Mouse (Mus musculus) ovary, postnatal 36 days (tissue): Measurements from ENCODE around the gene Twf2.

Experiments used
- DNase-seq: peaks from one replicate; pipeline ENCODE4 v3.0.0; 2022; ENCODE audit warnings: low spot score, mixed read lengths

Twf2 gene

DNA sequence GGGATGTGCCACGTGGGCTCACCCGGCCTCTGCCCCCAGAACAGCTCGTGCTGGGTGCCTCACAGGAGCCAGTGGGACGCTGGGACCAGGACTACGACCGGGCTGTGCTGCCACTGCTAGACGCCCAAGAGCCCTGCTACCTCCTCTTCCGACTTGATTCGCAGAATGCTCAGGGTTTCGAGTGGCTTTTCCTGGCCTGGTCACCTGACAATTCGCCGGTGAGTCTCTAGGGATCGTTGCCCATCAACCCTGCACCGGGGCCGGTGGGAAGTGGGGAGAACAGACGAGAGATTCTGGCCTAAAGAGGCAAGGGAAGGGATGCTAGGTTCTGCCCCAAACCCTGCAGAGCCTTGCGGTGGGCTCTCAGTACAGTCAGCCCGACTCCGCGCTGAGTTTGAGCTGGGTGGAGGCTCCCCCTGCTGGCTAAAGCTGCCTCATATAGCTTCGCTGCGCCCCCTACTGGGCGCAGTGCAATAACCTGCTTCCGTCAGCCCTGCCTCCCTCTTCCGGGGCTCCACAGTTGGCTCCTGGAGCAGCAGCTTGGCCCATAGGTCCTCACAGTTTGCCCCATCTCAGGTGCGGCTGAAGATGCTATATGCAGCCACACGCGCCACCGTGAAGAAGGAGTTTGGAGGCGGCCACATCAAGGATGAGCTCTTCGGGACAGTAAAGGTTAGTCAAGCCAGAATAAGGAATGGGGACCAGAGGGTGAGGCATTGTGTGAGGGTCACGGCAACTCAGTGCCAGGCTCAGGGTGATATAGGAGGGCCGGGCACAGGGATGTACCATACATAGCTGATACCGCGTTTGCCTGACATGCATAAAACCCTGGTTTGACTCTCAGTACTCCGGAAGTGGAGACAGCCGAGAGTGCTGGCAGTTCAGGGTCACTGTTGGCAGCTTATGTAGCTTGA, 9.0 kb downstream of the Twf2 start:
- DNase-seq = peak; percentile 88

DNA sequence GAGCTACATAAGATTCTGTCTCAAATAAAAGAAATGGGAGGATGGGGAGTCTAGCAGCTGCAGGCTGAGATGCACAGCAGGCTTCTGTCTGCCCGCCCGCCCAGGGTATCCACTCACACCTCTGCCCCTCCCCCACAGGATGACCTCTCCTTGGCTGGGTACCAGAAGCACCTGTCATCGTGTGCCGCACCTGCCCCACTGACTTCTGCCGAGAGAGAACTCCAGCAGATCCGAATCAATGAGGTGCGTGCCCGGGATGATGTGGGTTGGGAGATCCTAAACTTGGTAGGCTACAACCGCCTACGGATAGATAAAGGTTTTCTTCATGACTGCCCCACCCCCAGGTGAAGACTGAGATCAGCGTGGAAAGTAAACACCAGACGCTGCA, 9.7 kb downstream of the Twf2 start:
- no peak for DNase-seq

DNA sequence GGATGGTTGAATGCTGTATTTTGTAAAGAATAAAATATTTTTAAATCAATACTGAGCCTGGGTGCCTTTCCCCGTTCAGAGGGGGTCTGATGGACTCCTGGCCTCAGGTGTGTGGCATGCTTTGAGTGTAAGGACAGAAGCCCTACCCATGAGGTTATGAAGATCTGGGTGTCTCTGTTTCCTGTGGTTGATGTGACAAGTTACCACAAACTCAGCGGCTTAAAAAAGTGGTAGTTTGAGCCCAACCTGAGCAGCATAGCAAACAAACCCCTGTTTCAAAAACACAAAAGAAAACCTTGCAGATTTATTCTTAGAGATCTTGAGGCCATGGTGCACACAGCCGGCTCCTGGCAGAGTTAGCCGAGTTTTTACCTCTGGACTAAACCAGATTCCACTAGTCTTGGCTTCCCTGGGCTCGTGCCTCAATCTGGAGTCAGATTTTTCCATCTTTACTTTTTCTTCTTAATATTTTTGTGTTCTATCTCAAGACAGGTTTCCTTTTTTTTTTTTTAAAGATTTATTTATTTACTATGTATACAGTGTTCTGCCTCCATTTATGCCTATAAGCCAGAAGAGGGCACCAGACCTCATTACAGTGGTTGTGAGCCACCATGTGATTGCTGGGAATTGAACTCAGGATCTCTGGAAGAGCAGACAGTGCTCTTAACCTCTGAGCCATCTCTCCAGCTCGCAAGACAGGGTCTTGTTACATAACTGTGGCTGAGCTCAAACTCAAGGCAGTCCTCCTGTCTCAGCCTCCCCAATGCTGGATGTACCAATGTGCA, 12.6 kb downstream of the Twf2 start:
- no peak for DNase-seq

DNA sequence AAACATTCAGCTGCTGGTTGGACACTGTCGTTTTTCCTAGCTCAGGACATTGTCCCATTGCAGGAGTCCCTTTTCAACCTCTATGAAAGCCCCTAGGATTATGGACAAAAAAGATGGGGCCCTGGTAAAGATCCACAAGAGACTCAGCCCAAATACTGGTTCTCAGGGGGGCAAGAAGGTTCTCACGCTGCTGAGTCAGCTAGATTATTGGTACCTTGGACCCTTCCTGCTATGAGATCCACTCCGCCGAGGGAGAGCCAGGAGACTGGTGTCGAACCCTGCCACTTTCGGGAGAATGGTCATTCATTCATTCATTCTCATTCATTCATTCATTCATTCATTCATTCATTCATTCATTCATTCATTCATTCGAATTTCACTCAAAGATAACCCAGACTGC, 14.1 kb downstream of the Twf2 start:
- DNase-seq = no peak

DNA sequence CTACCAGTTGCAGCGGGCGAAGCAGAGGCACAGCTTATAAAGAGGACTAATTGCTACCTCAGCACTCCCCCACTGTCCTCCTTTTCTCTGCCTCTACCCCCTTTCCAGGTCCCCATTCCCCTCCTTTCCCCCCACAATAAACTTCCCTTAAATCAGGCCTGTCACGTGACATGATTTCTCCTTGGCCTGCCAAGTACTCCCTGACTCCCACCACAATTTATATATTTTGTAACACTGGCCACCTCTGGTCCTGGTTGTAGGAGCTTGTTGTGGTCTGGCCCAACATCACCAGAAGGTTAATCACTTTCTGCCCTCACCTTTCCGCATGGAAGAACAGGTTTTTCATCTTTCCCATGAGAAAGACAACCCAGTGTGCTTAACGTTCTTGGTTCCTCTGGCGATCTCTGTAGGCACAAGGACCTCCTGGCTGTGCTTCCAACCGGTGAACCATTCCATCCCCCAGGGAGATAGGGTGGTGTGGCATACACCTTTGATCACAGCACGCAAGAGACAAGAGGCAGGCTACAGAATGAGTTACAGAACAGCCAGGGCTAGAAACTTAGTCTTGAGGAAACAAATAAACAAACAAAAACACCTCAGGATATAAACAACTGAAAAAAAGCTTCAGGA, 18.1 kb downstream of the Twf2 start:
- no peak for DNase-seq

DNA sequence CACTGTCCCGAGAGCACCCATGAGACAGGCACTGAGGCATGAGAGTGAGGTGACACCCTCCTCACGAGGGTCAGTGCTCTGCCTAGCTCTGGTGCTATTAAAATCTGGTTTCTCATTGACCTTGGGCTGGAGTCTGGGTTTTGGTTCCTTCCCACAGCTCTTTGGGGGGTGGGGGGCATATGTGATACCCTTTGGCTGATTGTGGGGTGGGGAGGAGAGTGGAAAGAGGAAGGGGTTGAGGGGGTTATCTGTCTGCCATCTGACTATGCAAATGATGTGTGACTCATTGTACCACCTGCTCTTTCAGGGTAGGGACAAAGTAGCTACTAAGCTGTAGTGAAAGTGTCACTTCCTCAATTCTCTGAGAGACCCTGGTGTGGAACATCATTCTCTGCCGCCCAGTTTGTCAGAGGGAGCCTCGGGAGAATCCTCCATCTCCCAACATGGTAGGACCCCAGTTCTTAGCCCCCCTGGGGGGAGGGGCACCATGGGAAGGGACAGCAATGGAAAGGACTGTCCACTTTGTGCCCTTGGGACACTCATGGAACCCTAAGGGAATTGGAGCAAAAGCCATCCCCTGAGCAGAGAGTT, 19.4 kb downstream of the Twf2 start, which contains the start of gene Tlr9:
Gene Tlr9 (plus strand): TSS at position 338 of the 591 bp plus-strand sequence.
- DNase-seq = no peak

DNA sequence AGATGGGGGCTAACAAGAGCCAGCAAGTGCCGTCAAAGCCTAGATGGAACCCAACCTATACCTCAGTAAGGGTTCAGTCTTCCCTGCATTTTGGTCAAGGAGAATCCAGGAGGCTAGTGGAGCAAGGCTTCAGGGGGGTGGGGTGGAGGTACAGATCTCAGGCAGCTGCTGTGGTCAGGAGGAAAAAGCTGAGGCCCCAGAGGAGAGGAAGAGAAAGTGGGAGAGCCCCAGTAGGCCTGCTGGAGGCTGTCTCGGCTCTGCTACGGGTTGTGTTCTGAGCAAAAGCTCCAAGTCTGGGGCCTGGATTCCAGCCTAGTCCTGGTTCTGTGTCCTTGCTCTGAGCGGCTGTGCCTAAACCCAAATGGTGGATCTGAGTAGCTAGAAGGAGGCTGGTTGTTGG, 20.1 kb downstream of the Twf2 start:
- DNase-seq = no peak

DNA sequence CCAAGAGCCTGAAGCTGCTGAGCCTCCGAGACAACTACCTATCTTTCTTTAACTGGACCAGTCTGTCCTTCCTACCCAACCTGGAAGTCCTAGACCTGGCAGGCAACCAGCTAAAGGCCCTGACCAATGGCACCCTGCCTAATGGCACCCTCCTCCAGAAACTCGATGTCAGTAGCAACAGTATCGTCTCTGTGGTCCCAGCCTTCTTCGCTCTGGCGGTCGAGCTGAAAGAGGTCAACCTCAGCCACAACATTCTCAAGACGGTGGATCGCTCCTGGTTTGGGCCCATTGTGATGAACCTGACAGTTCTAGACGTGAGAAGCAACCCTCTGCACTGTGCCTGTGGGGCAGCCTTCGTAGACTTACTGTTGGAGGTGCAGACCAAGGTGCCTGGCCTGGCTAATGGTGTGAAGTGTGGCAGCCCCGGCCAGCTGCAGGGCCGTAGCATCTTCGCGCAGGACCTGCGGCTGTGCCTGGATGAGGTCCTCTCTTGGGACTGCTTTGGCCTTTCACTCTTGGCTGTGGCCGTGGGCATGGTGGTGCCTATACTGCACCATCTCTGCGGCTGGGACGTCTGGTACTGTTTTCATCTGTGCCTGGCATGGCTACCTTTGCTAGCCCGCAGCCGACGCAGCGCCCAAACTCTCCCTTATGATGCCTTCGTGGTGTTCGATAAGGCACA, 22.7 kb downstream of the Twf2 start:
- DNase-seq = no peak

DNA sequence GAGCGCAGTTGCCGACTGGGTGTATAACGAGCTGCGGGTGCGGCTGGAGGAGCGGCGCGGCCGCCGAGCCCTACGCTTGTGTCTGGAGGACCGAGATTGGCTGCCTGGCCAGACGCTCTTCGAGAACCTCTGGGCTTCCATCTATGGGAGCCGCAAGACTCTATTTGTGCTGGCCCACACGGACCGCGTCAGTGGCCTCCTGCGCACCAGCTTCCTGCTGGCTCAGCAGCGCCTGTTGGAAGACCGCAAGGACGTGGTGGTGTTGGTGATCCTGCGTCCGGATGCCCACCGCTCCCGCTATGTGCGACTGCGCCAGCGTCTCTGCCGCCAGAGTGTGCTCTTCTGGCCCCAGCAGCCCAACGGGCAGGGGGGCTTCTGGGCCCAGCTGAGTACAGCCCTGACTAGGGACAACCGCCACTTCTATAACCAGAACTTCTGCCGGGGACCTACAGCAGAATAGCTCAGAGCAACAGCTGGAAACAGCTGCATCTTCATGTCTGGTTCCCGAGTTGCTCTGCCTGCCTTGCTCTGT, 23.3 kb downstream of the Twf2 start:
- DNase-seq = no peak

DNA sequence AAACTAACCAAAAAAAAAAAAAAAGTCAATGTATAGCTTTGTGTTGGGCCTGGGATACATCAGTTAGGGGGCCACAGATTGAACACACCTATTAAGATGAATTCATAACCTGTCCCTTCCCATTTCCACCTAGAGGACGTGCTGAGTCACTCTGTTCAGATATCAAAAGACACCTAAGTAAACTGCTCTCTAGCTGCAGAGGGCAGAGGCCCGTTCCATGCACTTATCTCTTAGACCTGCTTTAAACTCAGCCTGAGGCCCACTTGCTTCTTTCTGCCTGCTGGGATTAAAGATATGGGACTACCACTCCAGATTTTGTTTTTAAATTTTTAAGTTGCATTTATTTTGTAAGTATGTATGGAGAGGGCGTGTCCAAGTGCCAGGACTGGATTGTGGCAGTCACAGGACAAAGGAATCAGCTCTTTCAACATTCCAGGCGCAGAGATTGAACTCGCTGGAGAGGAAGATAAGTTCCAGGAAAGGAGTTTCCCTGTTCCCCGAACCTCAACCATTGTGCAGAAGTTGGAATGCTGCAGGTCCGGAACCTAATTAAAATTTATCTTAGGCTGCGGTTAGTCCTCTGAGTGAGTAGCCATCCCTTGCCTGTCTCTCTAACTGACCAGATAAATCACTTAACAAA, 25.0 kb downstream of the Twf2 start:
- no peak for DNase-seq

DNA sequence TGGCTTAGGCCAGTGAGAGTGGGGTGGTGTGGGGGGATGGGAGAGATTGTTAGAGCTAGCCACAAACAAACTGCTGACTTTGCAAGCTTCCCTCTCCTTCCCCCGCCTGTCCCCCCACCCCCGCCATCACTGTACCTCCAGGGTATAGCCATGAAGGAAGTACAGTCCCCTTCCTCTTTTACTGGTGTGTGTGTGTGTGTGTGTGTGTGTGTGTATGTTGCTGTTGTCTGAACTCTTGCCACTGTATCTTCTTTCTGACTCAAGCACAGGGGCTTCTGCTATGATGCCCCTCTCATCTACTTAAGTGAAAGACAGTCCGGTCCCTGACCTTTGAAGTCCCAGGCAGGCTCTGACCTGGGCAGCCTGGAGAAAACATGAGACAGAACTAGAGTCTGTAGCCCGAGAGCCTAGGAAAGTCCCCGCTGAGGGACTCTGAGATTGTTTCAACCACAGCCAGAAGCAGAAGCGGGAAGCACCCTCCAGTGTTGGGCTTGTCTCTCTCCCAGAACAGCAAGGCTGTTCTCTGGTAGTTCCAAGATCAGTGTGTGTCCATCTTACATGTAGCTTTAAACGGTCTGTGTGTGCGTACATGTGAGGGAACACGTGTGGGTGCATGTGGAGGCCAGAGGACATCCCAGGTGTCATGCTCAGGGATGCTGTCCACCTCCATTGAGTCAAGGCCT, 27.3 kb downstream of the Twf2 start:
- no peak for DNase-seq

DNA sequence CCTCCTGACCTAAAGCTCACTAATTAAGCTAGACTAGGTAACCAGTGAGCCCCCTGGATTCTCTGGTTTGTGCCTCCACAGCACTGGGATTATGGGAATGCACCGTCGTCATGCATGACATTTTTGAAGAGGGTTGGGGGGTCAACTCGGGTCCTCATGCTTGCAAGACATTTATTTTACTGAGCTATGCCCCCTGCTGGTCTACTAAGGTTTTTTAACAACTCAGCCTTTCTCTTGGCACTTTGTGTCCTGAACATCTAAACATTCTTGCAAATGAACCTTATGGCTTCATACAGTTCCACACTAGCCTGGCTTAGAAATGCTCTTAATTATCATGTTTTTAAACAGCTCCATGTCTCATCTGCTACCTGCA, 27.8 kb downstream of the Twf2 start:
- DNase-seq = no peak

DNA sequence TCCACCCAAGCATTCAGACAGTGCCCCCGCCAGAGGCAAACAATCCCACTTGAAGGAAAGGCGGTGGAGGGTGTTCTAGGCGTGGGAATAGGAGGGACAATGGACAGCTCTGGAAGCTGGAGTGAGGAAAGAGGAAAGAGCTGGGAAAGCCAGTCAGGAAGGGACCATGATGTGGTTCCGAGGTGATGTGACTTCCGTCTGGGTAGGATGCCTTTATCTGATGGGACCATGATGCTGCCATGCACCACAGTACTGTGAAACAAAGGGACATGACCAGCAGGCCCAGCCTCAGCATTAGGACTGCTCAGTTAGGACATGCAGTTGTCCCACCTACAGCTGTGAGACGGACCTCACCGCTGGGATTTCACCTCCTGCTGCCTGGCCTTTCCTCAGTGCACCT, 28.3 kb downstream of the Twf2 start:
- no peak for DNase-seq

DNA sequence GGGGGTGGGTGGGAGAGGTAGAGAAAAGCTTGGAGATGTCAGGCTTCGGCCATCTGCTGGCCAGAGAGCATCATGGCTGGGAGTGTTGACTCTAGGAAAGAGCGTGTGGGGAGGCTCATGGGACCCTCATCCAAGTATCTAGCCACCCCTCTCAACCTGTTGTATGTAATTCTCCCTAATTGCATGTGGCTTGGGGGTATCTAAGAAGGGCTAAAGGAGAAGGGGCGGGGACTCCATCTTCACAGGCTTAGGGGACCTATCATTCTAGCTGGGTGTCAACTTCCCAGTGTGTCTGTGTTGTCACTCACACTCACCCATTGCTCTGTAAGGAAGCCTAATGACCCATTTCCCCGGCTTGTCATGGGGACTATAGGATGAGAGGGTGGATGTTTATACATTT, 28.9 kb downstream of the Twf2 start:
- DNase-seq = no peak

DNA sequence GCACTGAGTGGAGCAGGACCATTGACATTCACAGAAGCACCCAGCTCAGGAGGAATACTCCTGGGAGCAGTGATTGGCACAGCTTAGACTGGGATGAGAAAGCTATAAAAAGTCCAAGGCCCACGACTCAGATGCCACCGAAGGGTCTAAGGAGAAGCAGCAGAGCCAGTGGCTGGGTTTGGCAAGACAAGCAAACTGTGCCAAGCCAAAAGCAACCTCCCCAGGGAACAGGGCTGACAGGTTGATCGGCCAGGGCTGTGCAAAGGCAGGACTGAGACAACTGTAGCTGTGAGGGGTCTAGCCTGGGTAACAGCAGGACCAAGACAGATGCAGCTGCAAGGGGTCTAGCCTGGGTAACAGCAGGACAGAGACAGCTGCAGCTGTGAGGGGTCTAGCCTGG, 30.0 kb downstream of the Twf2 start:
- DNase-seq = no peak

DNA sequence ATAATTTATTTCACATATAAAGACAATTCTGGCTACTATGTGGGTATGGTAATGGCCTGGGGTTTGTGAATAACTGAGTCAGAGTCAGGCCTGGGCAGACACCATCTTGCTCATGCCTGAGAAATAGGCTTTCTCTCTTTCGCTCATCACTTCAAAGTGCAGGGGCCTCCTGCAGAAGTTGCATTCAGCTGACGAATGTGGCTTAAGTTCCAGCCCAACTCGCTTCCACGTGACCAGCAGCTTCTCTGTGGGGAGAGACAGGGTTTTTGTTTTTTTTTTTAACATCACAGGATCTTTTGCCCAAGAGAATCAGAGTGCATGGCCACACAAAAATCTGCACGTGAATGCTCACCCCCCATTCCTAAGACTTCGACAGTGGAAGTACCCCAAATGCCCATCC, 31.0 kb downstream of the Twf2 start:
- DNase-seq = no peak

DNA sequence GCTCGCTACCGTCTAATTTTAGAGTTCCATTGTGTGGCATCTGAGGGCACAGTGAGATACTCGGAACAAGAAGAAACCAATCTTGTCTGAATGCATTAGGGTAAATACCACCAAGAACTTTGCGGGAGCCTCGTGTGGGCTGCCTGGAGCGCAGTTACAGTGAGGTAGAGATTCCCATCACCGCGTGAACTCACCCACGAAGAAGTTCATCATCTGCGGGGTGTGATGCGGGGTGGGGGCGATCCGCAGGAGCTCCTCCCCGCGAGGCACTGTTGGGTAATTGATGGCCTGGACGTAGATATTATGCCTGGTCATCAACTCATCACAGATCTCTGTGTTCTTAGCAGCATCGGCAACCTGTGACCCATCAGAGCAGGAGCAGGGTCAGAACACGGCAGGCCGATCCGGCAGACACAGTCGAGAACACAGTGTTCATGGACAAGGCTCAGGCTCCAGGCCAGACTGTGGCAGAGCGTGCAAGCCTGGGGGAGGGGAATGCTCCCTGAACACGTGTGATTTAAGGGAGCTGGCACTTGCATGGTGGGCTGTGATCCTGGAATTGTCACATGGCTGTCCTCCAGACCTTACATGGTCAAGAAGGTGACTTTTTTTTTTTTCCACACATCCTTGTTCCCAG, 32.4 kb downstream of the Twf2 start:
- no peak for DNase-seq

DNA sequence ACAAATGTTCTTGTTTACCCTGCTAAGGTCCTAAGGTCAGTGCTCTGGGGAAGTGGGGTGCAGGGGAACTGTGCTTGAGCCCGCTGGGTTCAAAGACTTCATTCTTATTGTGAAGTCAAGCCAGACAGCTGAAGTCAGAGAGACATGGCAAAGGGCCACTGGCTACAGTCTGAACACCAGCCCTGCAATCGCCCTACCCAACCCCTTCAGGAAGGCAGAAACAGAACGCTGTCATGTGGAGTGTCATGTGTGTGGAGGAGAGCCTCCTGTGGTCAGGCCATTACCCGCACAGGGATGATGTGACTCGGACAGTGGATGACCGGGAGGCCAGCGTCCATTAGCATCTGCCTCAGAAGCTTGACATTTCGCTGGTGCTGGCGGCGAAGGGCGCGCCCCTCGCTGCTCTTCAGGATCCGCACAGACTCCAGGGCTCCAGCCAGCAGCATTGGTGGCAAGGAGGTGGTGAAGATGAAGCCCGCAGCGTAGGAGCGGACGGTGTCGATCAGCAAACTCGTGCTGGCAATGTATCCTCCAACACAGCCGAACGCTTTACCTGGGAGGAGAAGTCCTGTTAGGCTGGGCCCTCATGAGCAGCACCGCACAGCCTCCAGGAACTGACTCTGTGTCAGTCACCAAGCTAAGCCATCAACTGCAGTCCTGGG, 33.4 kb downstream of the Twf2 start:
- DNase-seq = no peak

DNA sequence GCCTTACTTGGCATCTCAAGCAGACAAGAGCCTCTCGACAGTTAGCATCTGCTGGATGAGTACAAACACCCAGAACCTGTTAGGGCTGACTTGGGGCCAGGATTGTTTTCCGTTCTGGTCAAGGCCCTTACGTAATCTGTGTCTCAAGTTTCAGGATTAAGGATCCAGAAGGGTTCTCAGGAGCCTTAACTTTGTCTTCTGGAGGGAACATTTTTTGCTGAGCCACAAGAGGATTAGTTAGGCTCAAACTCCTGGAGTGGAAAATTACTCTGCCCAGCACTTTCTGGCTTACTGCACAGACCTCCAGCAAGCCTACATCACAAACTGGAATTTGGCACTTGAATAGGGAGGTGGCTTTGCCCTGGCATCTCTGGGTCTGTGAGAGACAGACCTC, 33.9 kb downstream of the Twf2 start:
- no peak for DNase-seq

DNA sequence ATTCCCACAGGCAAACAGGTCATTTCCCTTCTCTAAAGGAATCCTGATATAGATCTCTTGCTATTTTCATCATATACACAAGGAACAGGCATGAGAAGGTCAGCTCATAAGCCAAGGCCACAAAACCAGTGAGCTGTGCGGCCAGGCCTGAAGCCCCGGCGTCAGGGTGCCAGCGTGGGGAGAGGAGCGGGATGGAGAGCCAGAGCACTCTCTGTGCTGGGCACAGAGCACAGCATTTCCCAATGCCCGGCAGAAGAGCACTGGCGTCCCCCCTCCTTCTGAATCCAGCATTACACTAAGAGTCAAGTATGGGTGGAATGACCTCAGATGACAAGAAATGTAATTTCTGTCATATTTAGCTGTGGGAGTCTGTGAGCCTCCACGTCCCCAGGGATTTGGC, 34.5 kb downstream of the Twf2 start:
- DNase-seq = no peak
